Mouse (Mus musculus) midbrain, embryonic 14.5 days (tissue): ENCODE results near the gene Dpf2. TPM values are rescaled to one million over a fixed set of nuclear protein-coding genes. Genes with fewer than 3 reads are reported as not detected.

ENCODE experiments used
- ATAC-seq: fragments of 200-750 bp; cut with Nextera tagmentation; 2 replicates; pipeline ENCODE4 v1.8.0; 2017; ENCODE audit warnings: moderate number of reproducible peaks, moderate library complexity; ENCODE audit not compliant: low FRiP score, low TSS enrichment
- DNase-seq: peaks from one replicate; pipeline ENCODE4 v3.0.0-alpha.2; 2015
- H3K27ac ChIP-seq: fragments of 300-500 bp; sonication (generic); replicated peaks from 2 replicates; pipeline ENCODE4 v1.5.1; 2014; ENCODE audit warnings: mild to moderate bottlenecking, low read depth, low read length, moderate library complexity
- H3K27me3 ChIP-seq: fragments of 300-500 bp; sonication (generic); 2 replicates; pipeline ENCODE4 v1.6.1; 2014; ENCODE audit warnings: low read length, control low read depth, mixed read lengths; ENCODE audit not compliant: control insufficient read depth, insufficient read depth
- H3K36me3 ChIP-seq: fragments of 300-500 bp; sonication (generic); 2 replicates; pipeline ENCODE4 v1.6.1; 2014; ENCODE audit warnings: low read length, control low read depth; ENCODE audit not compliant: control insufficient read depth, insufficient read depth
- H3K4me1 ChIP-seq: fragments of 300-500 bp; sonication (generic); 2 replicates; pipeline ENCODE4 v1.6.1; 2014; ENCODE audit warnings: mild to moderate bottlenecking, antibody characterized with exemption, low read length, control low read depth; ENCODE audit not compliant: control insufficient read depth, insufficient read depth
- H3K4me2 ChIP-seq: fragments of 300-500 bp; sonication (generic); 2 replicates; pipeline ENCODE4 v1.6.1; 2014; ENCODE audit warnings: mild to moderate bottlenecking, low read length, moderate library complexity
- H3K4me3 ChIP-seq: fragments of 300-500 bp; sonication (generic); replicated peaks from 2 replicates; pipeline ENCODE4 v1.5.1; 2014; ENCODE audit warnings: low read depth, low read length
- H3K9ac ChIP-seq: fragments of 300-500 bp; sonication (generic); replicated peaks from 2 replicates; pipeline ENCODE4 v1.6.1; 2014; ENCODE audit warnings: mild to moderate bottlenecking, low read length, moderate library complexity
- H3K9me3 ChIP-seq: fragments of 300-500 bp; sonication (generic); 2 replicates; pipeline ENCODE4 v1.6.1; 2016; ENCODE audit warnings: low read length, control low read depth, mixed read lengths; ENCODE audit not compliant: control insufficient read depth
- WGBS: fragments of 180-500 bp; shearing (Covaris S2); extraction: QIAGEN DNeasy Blood & Tissue Kit; methylation state at CpG from one replicate; pipeline ENCODE4 v1.1.7; 2014; 5-methylcytosine and 5-hydroxymethylcytosine counted together
- polyA plus RNA-seq: library from polyadenylated mRNA; unstranded; fragments of >200 nt; fragmentation: Nextera tagmentation; extraction: Ambion mirVana; gene quantifications from 2 replicates; pipeline ENCODE4 v1.2.1, GENCODE M21; 2014

Gene Dpf2
- polyA plus RNA-seq, 1 experiment from 2014 or later, result 108 TPM

GRCm38 (mm10) chr19:5921715-5922114 is 8.9 kb upstream of the Dpf2 start:
- DNase-seq (no peak), ATAC-seq (no peak)
- H3K9ac ChIP-seq, result no peak overlapping the region; the same call in 1 of the 2 replicates
- H3K27me3 ChIP-seq, result no peaks in the 10 kb centered on the region
- peaks cover 12% of the 10 kb centered on the region for H3K4me1 ChIP-seq
- H3K27ac ChIP-seq, result no peak overlapping the region
- peaks cover 16% of the 10 kb centered on the region for H3K36me3 ChIP-seq
- H3K4me2 ChIP-seq, result peak overlapping the region; percentile 24
- no peaks in the 10 kb centered on the region for H3K9me3 ChIP-seq
- H3K4me3 ChIP-seq, result no peak overlapping the region
- WGBS, result 20% methylated on average over 9 of the region's 9 CpGs

- WGBS, result under 1% methylated on average over 59 of the region's 59 CpGs
- Histone ChIP-seq H3K27ac (peak overlapping the region; percentile 77), H3K4me1 (peaks cover 27% of the 10 kb centered on the region), H3K27me3 (no peaks in the 10 kb centered on the region), H3K9ac (peak overlapping the region; percentile 81), H3K4me3 (peak overlapping the region; percentile 95), H3K9me3 (no peaks in the 10 kb centered on the region), H3K36me3 (peaks cover 11% of the 10 kb centered on the region), H3K4me2 (peak overlapping the region; percentile 79)
- peak; percentile 100 for DNase-seq
- peak; percentile 92 for ATAC-seq
Observed at GRCm38 (mm10) chr19:5912103-5913006, 455 bp downstream of the Dpf2 start.

GRCm38 (mm10) chr19:5911430-5912102 is 1.2 kb downstream of the Dpf2 start:
- peak overlapping the region; percentile 79 for H3K4me2 ChIP-seq
- H3K4me3 ChIP-seq, result peak overlapping the region; percentile 95
- peaks cover 14% of the 10 kb centered on the region for H3K36me3 ChIP-seq
- peaks cover 27% of the 10 kb centered on the region for H3K4me1 ChIP-seq
- H3K27ac ChIP-seq, result peak overlapping the region; percentile 77
- no peaks in the 10 kb centered on the region for H3K9me3 ChIP-seq
- DNase-seq (no peak), ATAC-seq (no peak)
- H3K9ac ChIP-seq, result peak overlapping the region; percentile 81
- no peaks in the 10 kb centered on the region for H3K27me3 ChIP-seq
- 6% methylated on average over 14 of the region's 14 CpGs for WGBS

GRCm38 (mm10) chr19:5910221-5910620 is 2.6 kb downstream of the Dpf2 start:
- Histone ChIP-seq H3K36me3 (peaks cover 27% of the 10 kb centered on the region), H3K27ac (peak overlapping the region; percentile 74), H3K27me3 (no peaks in the 10 kb centered on the region), H3K9ac (peak overlapping the region; percentile 35; the same call in 1 of the 2 replicates), H3K4me3 (peak overlapping the region; percentile 95), H3K9me3 (no peaks in the 10 kb centered on the region), H3K4me1 (peaks cover 27% of the 10 kb centered on the region), H3K4me2 (peak overlapping the region; percentile 79)
- 45% methylated on average over 6 of the region's 6 CpGs for WGBS
- DNase-seq (peak; percentile 53), ATAC-seq (no peak)

GRCm38 (mm10) chr19:5907275-5907674 is 5.5 kb downstream of the Dpf2 start:
- H3K4me3 ChIP-seq, result no peak overlapping the region
- no peaks in the 10 kb centered on the region for H3K9me3 ChIP-seq
- peaks cover 56% of the 10 kb centered on the region for H3K36me3 ChIP-seq
- 87% methylated on average over 3 of the region's 3 CpGs for WGBS
- H3K9ac ChIP-seq, result no peak overlapping the region
- H3K4me1 ChIP-seq, result peaks cover 22% of the 10 kb centered on the region
- no peak for DNase-seq
- no peak overlapping the region for H3K27ac ChIP-seq
- H3K27me3 ChIP-seq, result no peaks in the 10 kb centered on the region
- no peak overlapping the region for H3K4me2 ChIP-seq
- ATAC-seq, result no peak

- DNase-seq (peak; percentile 99), ATAC-seq (peak; percentile 96)
- no peaks in the 10 kb centered on the region for H3K9me3 ChIP-seq
- H3K4me2 ChIP-seq, result peak within 1 kb of the TSS; percentile 84
- H3K9ac ChIP-seq, result peak within 1 kb of the TSS; percentile 87
- peaks cover 19% of the 10 kb centered on the region for H3K4me1 ChIP-seq
- peak within 1 kb of the TSS; percentile 81 for H3K27ac ChIP-seq
- no peaks in the 10 kb centered on the region for H3K27me3 ChIP-seq
- H3K4me3 ChIP-seq, result peak within 1 kb of the TSS; percentile 63
- 5% methylated on average over 36 of the region's 36 CpGs for WGBS
- H3K36me3 ChIP-seq, result peaks cover 34% of the 10 kb centered on the region
Observed at GRCm38 (mm10) chr19:5894002-5894678, 18.7 kb downstream of the Dpf2 start, which contains the start of gene Tigd3. Gene Tigd3, minus strand, starts transcription at chr19:5894149.

GRCm38 (mm10) chr19:5893282-5894001 is 19.4 kb downstream of the Dpf2 start:
- Histone ChIP-seq H3K27ac (peak overlapping the region; percentile 81), H3K9ac (peak overlapping the region; percentile 87), H3K27me3 (no peaks in the 10 kb centered on the region), H3K4me3 (peak overlapping the region; percentile 63), H3K9me3 (no peaks in the 10 kb centered on the region), H3K4me1 (peaks cover 19% of the 10 kb centered on the region), H3K36me3 (peaks cover 30% of the 10 kb centered on the region), H3K4me2 (peak overlapping the region; percentile 84)
- DNase-seq (peak; percentile 49), ATAC-seq (no peak; the same call in 1 of the 2 replicates)
- 6% methylated on average over 31 of the region's 31 CpGs for WGBS

- 0 out of 2 replicates have a peak overlapping the region, but pooled peaks have one; percentile 81 for H3K27ac ChIP-seq
- WGBS, result 91% methylated on average over 13 of the region's 13 CpGs
Observed at GRCm38 (mm10) chr19:5892735-5893134, 20.1 kb downstream of the Dpf2 start.

More at GRCm38 (mm10) chr19:5892735-5893134, 20.1 kb downstream of the Dpf2 start:
- peaks cover 19% of the 10 kb centered on the region for H3K4me1 ChIP-seq
- no peaks in the 10 kb centered on the region for H3K27me3 ChIP-seq
- no peak for ATAC-seq
- peak overlapping the region; percentile 87 for H3K9ac ChIP-seq
- peak overlapping the region; percentile 84 for H3K4me2 ChIP-seq
- peaks cover 26% of the 10 kb centered on the region for H3K36me3 ChIP-seq
- no peak for DNase-seq
- no peaks in the 10 kb centered on the region for H3K9me3 ChIP-seq
- peak overlapping the region; percentile 63 for H3K4me3 ChIP-seq
